Mouse (Mus musculus): ENCODE data around the gene Olfr655. TPM values are rescaled to one million over a fixed set of nuclear protein-coding genes. Genes with fewer than 3 reads are reported as not detected.

The Olfr655 gene
- not detected in 2 replicates for polyA plus RNA-seq (2015; fragmentation: Nextera tagmentation; extraction: Ambion mirVana)

GRCm38 (mm10) chr7:104601679-104602078 lies at the start of gene Olfr655:
Gene Olfr655 (minus strand): TSS chr7:104601779.

GRCm38 (mm10) chr7:104646841-104647482 lies 45.4 kb upstream of the Olfr655 start, which contains the start of gene Olfr658:
Gene Olfr658 (minus strand): TSS chr7:104647305.

GRCm38 (mm10) chr7:104624494-104624893 lies 22.9 kb upstream of the Olfr655 start, which contains the start of gene Olfr657:
Gene Olfr657 (plus strand): TSS chr7:104624794.

GRCm38 (mm10) chr7:104613655-104614054 lies 12.1 kb upstream of the Olfr655 start, which contains the start of gene Olfr656:
Gene Olfr656 (plus strand): TSS chr7:104613955.

GRCm38 (mm10) chr7:104586725-104587124 lies 14.9 kb downstream of the Olfr655 start, which contains the start of gene Olfr654:
Gene Olfr654 (plus strand): TSS chr7:104587025.

GRCm38 (mm10) chr7:104577014-104577413 lies 24.6 kb downstream of the Olfr655 start, which contains the start of gene Olfr653:
Gene Olfr653 (plus strand): TSS chr7:104577314.

GRCm38 (mm10) chr7:104560601-104561000 lies 41.0 kb downstream of the Olfr655 start, which contains the start of gene Olfr652:
Gene Olfr652 (plus strand): TSS chr7:104560901.

GRCm38 (mm10) chr7:104549833-104550232 lies 51.7 kb downstream of the Olfr655 start, which contains the start of gene Olfr651:
Gene Olfr651 (plus strand): TSS chr7:104550133.

Other genes with a start within 250 kb of the Olfr655 start
- gene Trim12c, start 248.4 kb downstream of the Olfr655 start, polyA plus RNA-seq (2015; fragmentation: Nextera tagmentation; extraction: Ambion mirVana): 5.1 and 7.7 TPM in 2 replicates
- 6.6 and 7.3 TPM in 2 replicates for gene Trim30b, start 231.9 kb downstream of the Olfr655 start, polyA plus RNA-seq (2015; fragmentation: Nextera tagmentation; extraction: Ambion mirVana)
- 0.32 and 0.52 TPM in 2 replicates for gene Trim30c, start 200.9 kb downstream of the Olfr655 start, polyA plus RNA-seq (2015; fragmentation: Nextera tagmentation; extraction: Ambion mirVana)
- 9.0 and 12.5 TPM in 2 replicates for gene Trim30a, start 136.6 kb downstream of the Olfr655 start, polyA plus RNA-seq (2015; fragmentation: Nextera tagmentation; extraction: Ambion mirVana)
- 6.6 and 8.9 TPM in 2 replicates for gene Trim30d, start 93.9 kb downstream of the Olfr655 start, polyA plus RNA-seq (2015; fragmentation: Nextera tagmentation; extraction: Ambion mirVana)
- not detected in 2 replicates for gene Olfr651, start 51.6 kb downstream of the Olfr655 start, polyA plus RNA-seq (2015; fragmentation: Nextera tagmentation; extraction: Ambion mirVana)
- not detected in 2 replicates for gene Olfr652, start 40.9 kb downstream of the Olfr655 start, polyA plus RNA-seq (2015; fragmentation: Nextera tagmentation; extraction: Ambion mirVana)
- gene Olfr653, start 24.5 kb downstream of the Olfr655 start, polyA plus RNA-seq (2015; fragmentation: Nextera tagmentation; extraction: Ambion mirVana): not detected in 2 replicates
- gene Olfr654, start 14.8 kb downstream of the Olfr655 start, polyA plus RNA-seq (2015; fragmentation: Nextera tagmentation; extraction: Ambion mirVana): not detected in 2 replicates
- not detected in 2 replicates for gene Olfr656, start 12.2 kb upstream of the Olfr655 start, polyA plus RNA-seq (2015; fragmentation: Nextera tagmentation; extraction: Ambion mirVana)
- gene Olfr657, start 23.0 kb upstream of the Olfr655 start, polyA plus RNA-seq (2015; fragmentation: Nextera tagmentation; extraction: Ambion mirVana): not detected in 2 replicates
- gene Olfr658, start 45.5 kb upstream of the Olfr655 start, polyA plus RNA-seq (2015; fragmentation: Nextera tagmentation; extraction: Ambion mirVana): not detected in 2 replicates
- not detected in 2 replicates for gene Olfr659, start 65.0 kb upstream of the Olfr655 start, polyA plus RNA-seq (2015; fragmentation: Nextera tagmentation; extraction: Ambion mirVana)
- not detected in 2 replicates for gene Olfr661, start 84.7 kb upstream of the Olfr655 start, polyA plus RNA-seq (2015; fragmentation: Nextera tagmentation; extraction: Ambion mirVana)
- not detected in 2 replicates for gene Usp17le, start 175.7 kb upstream of the Olfr655 start, polyA plus RNA-seq (2015; fragmentation: Nextera tagmentation; extraction: Ambion mirVana)
- not detected in 2 replicates for gene Usp17lb, start 240.8 kb upstream of the Olfr655 start, polyA plus RNA-seq (2015; fragmentation: Nextera tagmentation; extraction: Ambion mirVana)